Mouse (Mus musculus): Measurements from ENCODE around the gene Wdr75.

- no peak for TF ChIP-seq POLR2A (IDR thresholded peaks at IDR 0.05; ENCODE audit: control insufficient read depth, low read depth, low read length)
- no peak for TF ChIP-seq CTCF (IDR thresholded peaks at IDR 0.05; ENCODE audit: control insufficient read depth, insufficient read depth, insufficient replicate concordance, low read depth, low read length)
Measured at GRCm38 (mm10) chr1:45780606-45781288, 14.2 kb upstream of the Wdr75 start.

All from testis, adult 2 months (tissue).